Mouse (Mus musculus) left cerebral cortex, postnatal 25 days (tissue): ENCODE data around the gene Robo2. TPM values are rescaled to one million over a fixed set of nuclear protein-coding genes. Genes with fewer than 3 reads are reported as not detected.

Source experiments
- DNase-seq, 2 experiments: peaks; one replicate each; pipeline ENCODE4 v3.0.0; 2022; ENCODE audit warnings: low spot score in 2 of 2, mixed read lengths in 1 of 2
- intact Hi-C: fragments of 180-260 bp; cut with DNase I; formaldehyde crosslinking; loops from one replicate; pipeline ENCODE4 v1.15.1; 2025
- microRNA-seq, 2 experiments: library from miRNA; unstranded; fragments of <30 nt; microRNA quantifications; one replicate each; pipeline ENCODE4 v1.2.0; 2022
- total RNA-seq, 2 experiments: library from RNA; stranded (reverse); gene quantifications; 2 replicates each; pipeline ENCODE4 v1.2.3; 2021

Robo2 gene
- total RNA-seq, 2 experiments from 2014 or later = 155 to 159 TPM

GRCm38 (mm10) chr16:73870296-73870695, 541.3 kb downstream of the Robo2 start:
- intact Hi-C loops = no loop called here
- DNase-seq = no peak

GRCm38 (mm10) chr16:73869527-73870212, 542.0 kb downstream of the Robo2 start:
- no peak for DNase-seq
- intact Hi-C loops = no loop called here

- intact Hi-C loops = no loop called here
Observed at GRCm38 (mm10) chr16:73864625-73865024, 547.0 kb downstream of the Robo2 start.

GRCm38 (mm10) chr16:73863748-73864147, 547.9 kb downstream of the Robo2 start:
- intact Hi-C loops = no loop called here
- no peak for DNase-seq

More at GRCm38 (mm10) chr16:73864625-73865024, 547.0 kb downstream of the Robo2 start:
- no peak for DNase-seq

GRCm38 (mm10) chr16:73858717-73859116, 552.9 kb downstream of the Robo2 start:
- intact Hi-C loops = no loop called here
- no peak for DNase-seq

GRCm38 (mm10) chr16:73855821-73856220, 555.8 kb downstream of the Robo2 start:
- DNase-seq = no peak
- intact Hi-C loops = no loop called here

Small RNA genes within 50 kb of the gene (microRNA-seq; reads per million reads assigned to microRNA genes)
- gene Gm24272 = 0 reads per million in 2 experiments
- 0 reads per million in 2 experiments for gene Mir691
